Mouse (Mus musculus): ENCODE data around the gene Taf11. TPM values are rescaled to one million over a fixed set of nuclear protein-coding genes. Genes with fewer than 3 reads are reported as not detected.

Gene Taf11
- total and polyA plus RNA-seq, 2 experiments, result 5.1 to 8.9 TPM

- TF ChIP-seq POLR2A (IDR thresholded peaks at IDR 0.05; ENCODE audit: extremely low read depth, insufficient read depth, low read length), result no peak
- peaks cover 5% of the 10 kb centered on the region; the same call in 1 of the 2 replicates for H3K4me1 ChIP-seq (ENCODE audit: control insufficient read depth, insufficient read depth, low read length)
- H3K4me3 ChIP-seq (ENCODE audit: insufficient read depth, low read depth, low read length), result no peak overlapping the region
- H3K27me3 ChIP-seq (ENCODE audit: control insufficient read depth, insufficient read depth, low read length), result no peaks in the 10 kb centered on the region
- H3K27ac ChIP-seq (replicated peaks; ENCODE audit: insufficient read depth, low read depth, low read length), result no peak overlapping the region
- peaks cover 40% of the 10 kb centered on the region for H3K79me2 ChIP-seq (ENCODE audit: control insufficient read depth, insufficient read depth, low read length)
- no peak overlapping the region for H3K9ac ChIP-seq (ENCODE audit: low read depth, low read length)
- 94% methylated on average over 4 of the region's 4 CpGs for WGBS
- no peaks in the 10 kb centered on the region for H3K36me3 ChIP-seq (ENCODE audit: control insufficient read depth, insufficient read depth, low read length)
- no peak for DNase-seq (ENCODE audit: extremely low read depth, low read depth, low spot score)
Measured at GRCm38 (mm10) chr17:27916366-27916765, 6.7 kb upstream of the Taf11 start.

- WGBS, result 92% methylated on average over 4 of the region's 4 CpGs
- Histone ChIP-seq H3K27ac (replicated peaks; ENCODE audit: insufficient read depth, low read depth, low read length) (no peak overlapping the region), H3K79me2 (ENCODE audit: control insufficient read depth, insufficient read depth, low read length) (peaks cover 50% of the 10 kb centered on the region), H3K4me3 (ENCODE audit: insufficient read depth, low read depth, low read length) (no peak overlapping the region), H3K27me3 (ENCODE audit: control insufficient read depth, insufficient read depth, low read length) (no peaks in the 10 kb centered on the region), H3K4me1 (ENCODE audit: control insufficient read depth, insufficient read depth, low read length) (0 out of 2 replicates have a peak, but pooled peaks cover 4% of the 10 kb centered on the region), H3K9ac (ENCODE audit: low read depth, low read length) (no peak overlapping the region), H3K36me3 (ENCODE audit: control insufficient read depth, insufficient read depth, low read length) (no peaks in the 10 kb centered on the region)
- DNase-seq (ENCODE audit: extremely low read depth, low read depth, low spot score), result no peak
- TF ChIP-seq POLR2A (IDR thresholded peaks at IDR 0.05; ENCODE audit: extremely low read depth, insufficient read depth, low read length), result no peak
- no peak for TF ChIP-seq CTCF (IDR thresholded peaks at IDR 0.05; ENCODE audit: low read depth, low read length)
Measured at GRCm38 (mm10) chr17:27914742-27915141, 5.1 kb upstream of the Taf11 start.

- H3K4me3 ChIP-seq (ENCODE audit: insufficient read depth, low read depth, low read length), result no peak overlapping the region
- H3K36me3 ChIP-seq (ENCODE audit: control insufficient read depth, insufficient read depth, low read length), result no peaks in the 10 kb centered on the region
- no peak overlapping the region for H3K27ac ChIP-seq (replicated peaks; ENCODE audit: insufficient read depth, low read depth, low read length)
- peaks cover 5% of the 10 kb centered on the region for H3K4me1 ChIP-seq (ENCODE audit: control insufficient read depth, insufficient read depth, low read length)
- H3K9ac ChIP-seq (ENCODE audit: low read depth, low read length), result no peak overlapping the region
- TF ChIP-seq POLR2A (IDR thresholded peaks at IDR 0.05; ENCODE audit: extremely low read depth, insufficient read depth, low read length), result no peak
- no peak for TF ChIP-seq CTCF (IDR thresholded peaks at IDR 0.05; ENCODE audit: low read depth, low read length)
- H3K79me2 ChIP-seq (ENCODE audit: control insufficient read depth, insufficient read depth, low read length), result peaks cover 38% of the 10 kb centered on the region; the same call in 1 of the 2 replicates
- no peak for DNase-seq (ENCODE audit: extremely low read depth, low read depth, low spot score)
- no peaks in the 10 kb centered on the region for H3K27me3 ChIP-seq (ENCODE audit: control insufficient read depth, insufficient read depth, low read length)
- 85% methylated on average over 7 of the region's 7 CpGs for WGBS
Measured at GRCm38 (mm10) chr17:27911371-27911770, 1.7 kb upstream of the Taf11 start.

- peak within 1 kb of the TSS; percentile 94 for H3K4me3 ChIP-seq (ENCODE audit: insufficient read depth, low read depth, low read length)
- peaks cover 33% of the 10 kb centered on the region; the same call in 1 of the 2 replicates for H3K79me2 ChIP-seq (ENCODE audit: control insufficient read depth, insufficient read depth, low read length)
- TF ChIP-seq POLR2A (IDR thresholded peaks at IDR 0.05; ENCODE audit: extremely low read depth, insufficient read depth, low read length) (0 out of 2 replicates have a peak, but pooled peaks have one; percentile 56), CTCF (IDR thresholded peaks at IDR 0.05; ENCODE audit: low read depth, low read length) (no peak)
- H3K27ac ChIP-seq (replicated peaks; ENCODE audit: insufficient read depth, low read depth, low read length), result peak within 1 kb of the TSS; percentile 66
- 1% methylated on average over 67 of the region's 78 CpGs for WGBS
- peak; percentile 59 for DNase-seq (ENCODE audit: extremely low read depth, low read depth, low spot score)
- H3K9ac ChIP-seq (ENCODE audit: low read depth, low read length), result peak within 1 kb of the TSS; percentile 82
- peaks cover 5% of the 10 kb centered on the region for H3K4me1 ChIP-seq (ENCODE audit: control insufficient read depth, insufficient read depth, low read length)
- H3K36me3 ChIP-seq (ENCODE audit: control insufficient read depth, insufficient read depth, low read length), result 0 out of 2 replicates have a peak, but pooled peaks cover 2% of the 10 kb centered on the region
- H3K27me3 ChIP-seq (ENCODE audit: control insufficient read depth, insufficient read depth, low read length), result no peaks in the 10 kb centered on the region
Measured at GRCm38 (mm10) chr17:27908888-27909621, 589 bp downstream of the Taf11 start, which contains the start of gene Anks1. Anks1 (plus strand) TSS chr17:27909306.

- TF ChIP-seq CTCF (IDR thresholded peaks at IDR 0.05; ENCODE audit: low read depth, low read length) (0 out of 2 replicates have a peak, but pooled peaks have one; percentile 9), POLR2A (IDR thresholded peaks at IDR 0.05; ENCODE audit: extremely low read depth, insufficient read depth, low read length) (no peak)
- DNase-seq (ENCODE audit: extremely low read depth, low read depth, low spot score), result peak; percentile 19
- Histone ChIP-seq H3K79me2 (ENCODE audit: control insufficient read depth, insufficient read depth, low read length) (peaks cover 28% of the 10 kb centered on the region; the same call in 1 of the 2 replicates), H3K27me3 (ENCODE audit: control insufficient read depth, insufficient read depth, low read length) (no peaks in the 10 kb centered on the region), H3K4me3 (ENCODE audit: insufficient read depth, low read depth, low read length) (peak overlapping the region; percentile 94), H3K4me1 (ENCODE audit: control insufficient read depth, insufficient read depth, low read length) (peaks cover 5% of the 10 kb centered on the region), H3K9ac (ENCODE audit: low read depth, low read length) (peak overlapping the region; percentile 52), H3K27ac (replicated peaks; ENCODE audit: insufficient read depth, low read depth, low read length) (peak overlapping the region; percentile 14), H3K36me3 (ENCODE audit: control insufficient read depth, insufficient read depth, low read length) (peaks cover 4% of the 10 kb centered on the region; the same call in 1 of the 2 replicates)
- WGBS, result under 1% methylated on average over 12 of the region's 12 CpGs
Measured at GRCm38 (mm10) chr17:27908206-27908887, 1.3 kb downstream of the Taf11 start.
